Mouse (Mus musculus) liver, embryonic 14.5 days (tissue): ENCODE measurements at regions not wholly inside any gene's neighbourhood (a gene's known extent, or its start where the extent isn't known, plus 50 kb on each side); places are given as distances from the start of the nearest gene placed in this dataset.

ENCODE experiments used
- CTCF ChIP-seq: IDR thresholded peaks from 2 replicates; pipeline ENCODE4 v1.5.1; 2016; ENCODE audit warnings: antibody characterized with exemption, low read depth, control low read depth
- EP300 ChIP-seq: IDR thresholded peaks from 2 replicates; pipeline ENCODE4 v1.6.1; 2016; ENCODE audit warnings: antibody characterized with exemption, low read depth

DNA sequence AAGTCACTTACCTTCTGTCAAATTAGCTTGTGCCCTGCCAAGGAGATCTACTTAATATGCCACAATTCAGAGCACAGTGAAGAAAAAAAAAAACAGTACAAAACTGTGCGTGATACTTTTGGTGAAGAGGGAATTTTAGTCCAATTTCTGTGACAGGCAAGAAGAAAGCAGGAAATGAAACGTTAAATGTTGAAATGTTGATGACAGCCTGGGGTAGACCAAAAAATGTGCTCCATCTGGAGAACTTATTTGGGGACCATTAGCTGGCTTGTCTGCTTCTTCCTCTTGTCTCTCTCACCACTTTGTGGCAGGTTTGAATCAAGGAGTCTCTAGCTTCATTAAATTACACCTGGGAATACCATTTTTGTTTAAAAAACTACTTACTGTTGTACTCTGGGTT is 163.3 kb upstream of the Mctp2 start:
- TF ChIP-seq CTCF (no peak), EP300 (no peak)
